Mouse (Mus musculus): ENCODE data around the gene Serpina16. TPM values are rescaled to one million over a fixed set of nuclear protein-coding genes. Genes with fewer than 3 reads are reported as not detected.

Gene Serpina16
- total RNA-seq, 4 experiments from 2014 or later = not detected

DNA sequence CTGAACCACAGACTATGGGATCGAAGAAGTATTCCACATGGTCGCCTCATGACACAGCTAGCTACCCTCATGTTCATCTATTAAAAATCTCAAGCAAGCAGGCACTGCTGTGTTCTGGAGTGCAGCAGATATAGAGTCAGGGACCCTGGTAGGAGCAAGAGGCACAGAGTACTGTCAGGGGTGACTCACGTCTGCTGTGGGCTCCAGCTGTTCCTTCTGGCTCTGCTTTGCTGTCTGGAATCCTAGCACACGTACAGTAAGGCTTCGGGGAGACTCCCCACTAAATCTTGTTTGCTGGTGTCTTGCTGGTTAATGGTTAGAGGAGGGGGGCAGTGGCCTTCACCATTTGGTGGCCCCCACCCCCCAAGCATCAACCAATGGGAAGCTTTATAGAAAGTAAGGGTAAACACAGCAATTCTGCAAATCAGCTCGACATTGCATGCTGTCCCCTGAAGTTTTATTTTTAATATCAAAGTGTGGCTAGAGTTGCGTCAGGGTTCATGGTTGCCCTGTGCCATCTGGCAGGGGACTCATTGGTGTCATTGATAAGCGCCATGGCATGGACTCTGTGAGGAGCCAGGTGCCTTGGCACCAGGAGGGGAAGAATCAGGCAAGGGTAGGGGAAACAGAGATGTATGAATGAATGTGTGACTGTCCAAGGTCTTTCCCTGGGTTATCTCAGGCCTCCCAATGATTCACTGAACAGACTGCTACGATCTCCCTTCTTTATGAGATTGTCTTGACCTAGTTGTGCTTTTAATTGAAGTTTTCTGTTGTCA, 18.9 kb downstream of the Serpina16 start, which contains the start of gene Serpina6:
Gene Serpina6 (minus strand): TSS at position 365 of the 779 bp plus-strand sequence.
- no peak for DNase-seq (ENCODE audit: low spot score in 2 of 2)

DNA sequence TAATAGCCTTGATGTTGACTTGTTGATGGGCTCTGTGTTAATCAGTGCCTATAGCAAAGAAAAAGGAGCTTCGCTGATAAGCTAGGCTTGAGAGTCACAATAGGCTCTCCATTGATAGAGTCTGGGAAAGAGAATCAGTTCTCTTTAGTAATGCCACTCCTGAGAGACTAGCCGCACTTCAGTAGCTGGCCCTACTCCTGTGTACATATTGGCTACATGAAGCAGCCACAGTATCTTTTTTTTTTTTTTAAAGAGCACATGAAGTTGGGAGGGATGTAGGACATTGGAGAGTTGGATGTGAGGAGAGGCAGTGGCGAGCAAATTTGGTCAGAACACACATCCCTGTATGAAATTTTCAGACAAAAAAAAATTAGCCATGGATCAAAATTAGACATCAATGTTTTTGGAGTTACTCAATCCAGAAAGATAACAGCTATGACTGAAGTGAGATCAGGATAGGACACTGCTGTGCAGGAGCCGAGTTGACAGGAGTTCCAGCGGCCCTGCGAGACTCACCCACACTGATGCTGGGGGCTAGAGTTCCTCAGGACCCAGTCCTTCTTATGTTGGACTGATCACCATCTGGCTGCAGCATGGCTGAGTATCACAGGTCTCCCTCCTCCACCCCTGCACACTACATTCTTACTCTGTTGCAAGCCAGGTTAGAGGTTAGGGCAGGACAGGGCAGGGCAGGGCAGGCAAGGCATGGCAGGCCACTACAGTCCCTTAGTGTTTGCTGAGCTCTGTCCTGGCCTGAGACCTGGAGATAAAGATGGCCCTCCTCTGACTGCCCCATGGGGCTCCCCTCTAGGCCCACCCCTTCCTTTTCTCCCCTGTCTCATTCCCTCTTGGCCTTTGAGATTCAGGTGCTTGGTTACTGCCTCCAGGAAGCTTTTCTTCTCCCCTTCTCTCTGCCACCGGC, 20.6 kb downstream of the Serpina16 start:
- no peak for DNase-seq (ENCODE audit: low spot score in 2 of 2)

DNA sequence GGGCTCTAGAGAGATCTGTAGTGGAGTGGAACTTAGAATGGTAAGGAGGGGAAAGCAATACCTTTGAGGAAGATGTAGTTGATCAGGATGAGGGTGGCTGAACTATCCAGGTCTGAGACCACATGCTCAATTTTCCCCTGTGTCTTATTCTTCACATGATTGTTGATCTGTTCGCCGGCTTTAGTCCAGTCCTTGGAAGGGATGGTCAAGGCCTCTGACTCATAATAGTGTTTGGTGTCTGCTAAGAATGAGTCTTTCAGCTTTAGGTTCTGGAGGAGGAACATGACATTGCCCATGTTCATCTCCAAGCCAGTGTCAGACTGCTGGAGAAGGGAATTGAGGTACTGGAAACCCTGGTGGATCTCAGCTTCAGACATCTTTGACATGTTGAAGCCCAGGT, 22.1 kb downstream of the Serpina16 start:
- DNase-seq (ENCODE audit: low spot score in 2 of 2) = no peak

DNA sequence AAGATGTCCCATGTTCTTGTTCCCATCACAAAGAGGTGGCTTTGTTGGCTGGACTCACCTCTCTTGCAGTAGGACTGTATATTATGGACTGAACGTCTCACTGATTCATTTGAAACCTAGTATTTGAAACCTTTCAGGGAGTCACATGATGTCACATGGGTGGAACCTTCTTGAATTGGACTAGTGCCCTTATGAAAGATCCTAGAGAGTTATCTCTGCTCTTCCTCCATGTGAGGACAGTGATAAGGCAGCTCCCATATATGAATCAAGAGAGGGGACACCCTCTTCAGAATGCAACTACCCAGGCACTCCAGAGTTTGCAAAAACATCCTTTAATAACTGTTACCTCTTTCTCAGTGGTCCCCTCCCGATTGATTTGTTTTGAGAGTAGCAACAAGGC, 29.6 kb downstream of the Serpina16 start:
- DNase-seq (ENCODE audit: low spot score in 2 of 2) = no peak

DNA sequence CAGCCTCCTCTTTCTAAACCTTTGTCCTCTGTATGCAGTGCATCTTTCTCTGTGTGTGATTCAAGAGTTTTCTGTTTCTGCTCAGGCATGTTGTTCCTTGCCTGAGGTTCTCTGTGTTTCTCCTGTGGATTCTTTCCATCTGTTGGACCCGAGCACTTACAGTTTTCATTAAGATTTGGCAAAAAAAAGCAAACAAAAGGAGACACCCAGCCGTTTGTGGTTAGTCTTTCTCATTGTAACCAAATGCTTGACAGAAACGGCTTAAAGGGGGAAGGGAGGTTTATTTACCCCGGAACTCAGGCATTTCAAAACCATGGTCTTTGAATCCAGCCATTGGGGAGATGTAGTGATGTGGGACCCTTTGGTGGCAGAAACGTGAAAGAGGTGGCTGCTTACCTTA, 31.3 kb downstream of the Serpina16 start:
- DNase-seq (ENCODE audit: low spot score in 2 of 2) = no peak

DNA sequence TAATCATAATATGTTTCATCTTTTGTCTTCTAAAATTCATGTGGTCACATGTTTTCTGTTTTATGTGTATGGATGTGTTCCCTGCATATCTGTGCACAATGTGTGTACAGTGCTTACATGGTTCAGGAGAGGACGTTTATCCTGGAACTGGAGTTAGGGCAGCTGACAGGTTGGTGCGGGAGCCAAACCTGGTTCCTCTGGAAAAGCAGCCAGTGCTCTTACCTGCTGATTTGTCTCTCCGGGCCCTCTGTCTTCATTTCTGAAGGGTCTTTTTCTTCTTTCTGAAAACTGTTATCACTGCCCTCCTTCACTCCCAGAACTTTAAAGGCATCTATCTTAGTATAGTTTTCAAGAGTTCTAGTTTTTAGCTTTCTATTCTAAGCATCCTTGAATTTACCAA, 32.1 kb downstream of the Serpina16 start:
- DNase-seq (ENCODE audit: low spot score in 2 of 2) = no peak

DNA sequence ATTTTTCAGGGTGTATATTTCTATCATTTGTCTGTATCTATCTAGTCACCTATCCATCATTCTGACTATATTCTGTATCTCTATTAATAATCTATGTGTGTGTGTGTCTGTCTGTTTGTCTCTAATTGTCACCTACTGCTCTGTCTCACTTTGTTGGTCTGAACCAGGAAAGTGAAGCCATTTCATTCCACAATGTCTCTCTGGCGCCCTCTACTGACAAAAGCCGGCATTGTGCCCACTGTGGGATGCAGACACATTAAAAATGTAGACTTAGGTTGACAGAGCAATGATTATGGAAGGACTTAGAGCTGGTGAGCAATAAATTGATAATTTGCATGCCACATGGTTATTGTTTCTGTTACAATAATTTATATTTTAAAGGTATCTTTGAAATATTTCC, 32.6 kb downstream of the Serpina16 start:
- peak; percentile 31 to 43 for DNase-seq (ENCODE audit: low spot score in 2 of 2)

DNA sequence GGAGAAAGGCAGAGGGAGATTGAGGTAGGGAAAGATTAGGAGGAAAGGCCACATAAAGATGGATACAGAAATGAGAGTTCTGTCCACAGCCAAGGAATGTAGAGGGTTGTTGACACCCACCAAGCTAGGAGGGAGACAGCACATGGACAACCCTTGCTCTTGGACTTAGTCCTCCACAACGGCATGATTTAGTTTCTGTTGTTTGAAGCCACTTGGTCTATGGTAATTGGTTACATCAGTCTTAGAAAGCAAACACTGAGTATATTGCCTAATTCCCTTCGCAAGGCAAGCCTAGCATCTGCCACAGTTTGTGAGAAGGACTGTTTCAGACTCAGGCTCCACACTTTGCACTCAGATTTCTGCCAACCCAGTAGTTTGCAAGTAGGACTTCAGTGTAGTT, 40.1 kb downstream of the Serpina16 start:
- DNase-seq (ENCODE audit: low spot score in 2 of 2) = no peak

DNA sequence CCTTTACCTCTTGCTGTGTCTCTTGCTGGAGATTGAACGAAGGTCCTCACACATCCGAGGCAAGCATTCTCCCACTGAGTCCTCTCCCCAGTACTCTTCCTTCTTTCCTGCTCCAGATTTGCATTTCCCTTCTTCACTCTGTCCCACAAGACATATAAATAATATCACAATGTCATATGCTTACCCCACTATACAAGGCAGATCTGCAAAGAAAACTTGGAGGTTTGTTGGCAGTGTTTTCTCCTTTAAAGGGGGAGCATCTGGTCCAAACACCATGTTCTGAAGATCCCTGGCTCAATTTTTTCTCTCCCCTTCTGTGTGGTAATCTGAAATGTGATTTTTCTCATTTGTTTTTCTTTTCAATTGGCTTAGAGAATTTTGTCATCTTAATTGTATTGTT, 41.5 kb downstream of the Serpina16 start:
- no peak for DNase-seq (ENCODE audit: low spot score in 2 of 2)

DNA sequence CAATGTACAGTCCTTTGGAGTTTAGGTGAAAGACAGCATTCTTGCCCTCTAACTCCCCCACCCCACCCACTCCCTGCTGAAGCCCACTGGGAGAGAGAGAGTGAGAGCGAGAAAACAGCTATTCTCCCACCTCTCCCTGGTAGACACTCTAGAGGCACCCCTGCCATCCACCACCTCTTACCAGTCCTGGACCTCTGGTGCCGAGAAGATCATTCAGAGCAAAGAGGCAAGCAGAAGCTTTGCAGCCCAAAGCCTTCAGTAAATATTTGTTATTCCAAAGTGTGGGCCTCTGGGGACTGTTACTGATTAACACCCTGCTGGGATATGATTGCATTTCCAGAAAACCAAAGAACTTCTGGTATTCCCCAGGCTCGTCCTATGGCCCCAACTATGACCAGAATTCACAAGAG, 44.7 kb downstream of the Serpina16 start, which contains the start of gene Serpina10:
Gene Serpina10 (minus strand): TSS at position 242 of the 410 bp plus-strand sequence.
- DNase-seq (ENCODE audit: low spot score in 2 of 2) = no peak

Other genes with a start within 250 kb of the Serpina16 start
- gene Ifi27, start 241.9 kb downstream of the Serpina16 start, total RNA-seq (2022) = 10 to 100 TPM; 53.1 to 81.9 (median 71.7) TPM
- 10 to 100 TPM in 3 of 4 experiments, 1 to 10 TPM in 1; 3.9 to 53.1 (median 26.9) TPM for gene Ifi27l2a, start 232.5 kb downstream of the Serpina16 start, total RNA-seq (2022)
- gene Ifi27l2b, start 218.9 kb downstream of the Serpina16 start, total RNA-seq (2022) = not detected
- gene Ppp4r4, start 143.9 kb downstream of the Serpina16 start, total RNA-seq (2022) = 1 to 10 TPM in 1 of 4 experiments, under 1 TPM in 3; 0.11 to 1.2 (median 0.17) TPM
- not detected for gene Serpina10, start 44.7 kb downstream of the Serpina16 start, total RNA-seq (2022)
- gene Serpina6, start 18.9 kb downstream of the Serpina16 start, total RNA-seq (2022) = not detected
- not detected for gene Serpina1f, start 19.4 kb upstream of the Serpina16 start, total RNA-seq (2022)
- gene Serpina1d, start 97.5 kb upstream of the Serpina16 start, total RNA-seq (2022) = 1 to 10 TPM in 1 of 4 experiments, not detected in 3; 1.2 TPM
- gene Serpina1b, start 154.2 kb upstream of the Serpina16 start, total RNA-seq (2022) = 1 to 10 TPM in 1 of 4 experiments, not detected in 3; 1.8 TPM
- gene Serpina1a, start 187.4 kb upstream of the Serpina16 start, total RNA-seq (2022) = under 1 TPM in 2 of 4 experiments, not detected in 2; 0.34 to 0.43 TPM
- gene Serpina1c, start 228.7 kb upstream of the Serpina16 start, total RNA-seq (2022) = 1 to 10 TPM in 1 of 4 experiments, not detected in 3; 1.2 TPM